In the genomic region with DNA sequence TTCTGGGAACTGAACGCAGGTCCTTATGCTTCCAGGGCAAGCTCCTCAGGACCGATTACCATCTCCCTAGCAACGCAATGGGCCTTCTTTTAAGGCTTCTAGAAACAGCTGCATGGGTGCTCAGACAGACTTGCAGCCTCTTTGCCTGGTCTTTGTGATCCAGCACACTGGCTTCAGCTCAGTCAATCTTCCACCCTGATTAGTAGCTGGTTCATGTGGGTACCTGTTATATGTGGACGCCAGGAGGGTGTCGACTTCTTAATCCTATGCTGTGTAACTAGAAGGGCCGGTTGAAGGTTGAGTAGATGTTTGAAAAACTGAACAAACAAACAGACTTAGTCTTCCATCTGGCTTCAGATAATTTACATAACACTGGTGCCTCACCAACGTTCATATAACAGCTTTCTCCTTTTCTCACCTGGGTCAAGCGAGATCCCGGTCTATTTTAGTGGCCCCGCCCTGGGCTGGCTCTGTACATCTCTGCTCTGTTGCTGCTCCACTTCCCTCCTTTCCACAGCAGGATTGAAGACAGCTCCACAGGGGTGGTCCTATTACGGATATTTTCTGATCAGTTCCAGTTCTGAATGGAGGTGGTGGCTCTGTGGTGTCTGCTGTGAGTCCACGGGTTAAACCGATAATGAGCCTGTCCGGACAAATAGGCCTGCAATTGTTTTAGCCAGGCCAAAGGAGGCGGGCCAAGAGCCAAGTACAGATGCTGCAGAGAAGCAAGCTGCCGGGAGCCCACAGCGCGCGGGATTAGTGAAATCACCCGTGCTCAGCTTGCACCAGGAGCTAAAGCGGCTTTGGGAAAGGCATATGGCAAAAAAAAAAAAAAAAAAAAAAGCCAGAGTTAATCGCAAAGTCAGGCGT, we compare ENCODE assay signal across 7 mouse cellular contexts.
DNase-seq lines count a peak whose midpoint lies in the region; ATAC-seq and TF ChIP-seq lines count a peak whose summit lies in the region.

No protein-coding gene starts in this region.

- H3K4me1 ChIP-seq in ES-Bruce4 (ENCODE audit: control insufficient read depth, insufficient read depth, low read length), result no peaks in the 10 kb centered on the region
- H3K4me1 ChIP-seq in embryonic facial prominence, embryonic 11.5 days (ENCODE audit: control insufficient read depth, insufficient read depth, low read length), result peaks cover 4% of the 10 kb centered on the region
- peaks cover 38% of the 10 kb centered on the region for H3K4me1 ChIP-seq in limb, embryonic 12.5 days (replicated peaks)

- H3K27ac ChIP-seq in ES-Bruce4 (ENCODE audit: insufficient read depth, low read length), result no peak overlapping the region
- H3K27ac ChIP-seq in embryonic facial prominence, embryonic 11.5 days (replicated peaks; ENCODE audit: low read depth, low read length), result no peak overlapping the region
- peak overlapping the region; percentile 84 for H3K27ac ChIP-seq in limb, embryonic 12.5 days

- TF ChIP-seq EP300 in ES-Bruce4 (IDR thresholded peaks at IDR 0.05; ENCODE audit: insufficient read depth, low read depth, low read length), result no peak

- no peaks in the 10 kb centered on the region for H3K36me3 ChIP-seq in ES-Bruce4 (ENCODE audit: control insufficient read depth, insufficient read depth, low read length, poor library complexity, severe bottlenecking)
- no peaks in the 10 kb centered on the region for H3K36me3 ChIP-seq in embryonic facial prominence, embryonic 11.5 days (replicated peaks; ENCODE audit: control insufficient read depth, insufficient read depth, low read depth, low read length)
- no peaks in the 10 kb centered on the region for H3K36me3 ChIP-seq in limb, embryonic 12.5 days

- H3K4me2 ChIP-seq in embryonic facial prominence, embryonic 11.5 days (ENCODE audit: low read depth, low read length), result no peak overlapping the region
- peak overlapping the region; percentile 49 for H3K4me2 ChIP-seq in limb, embryonic 12.5 days

- WGBS in embryonic facial prominence, embryonic 11.5 days, result 43% methylated on average over 23 of the region's 23 CpGs
- WGBS in limb, embryonic 12.5 days, result 41% methylated on average over 23 of the region's 23 CpGs

- H3K9ac ChIP-seq in ES-Bruce4 (ENCODE audit: low read depth, poor library complexity, severe bottlenecking), result no peak overlapping the region
- no peak overlapping the region for H3K9ac ChIP-seq in embryonic facial prominence, embryonic 11.5 days (replicated peaks; ENCODE audit: low read length)
- H3K9ac ChIP-seq in limb, embryonic 12.5 days (replicated peaks), result no peak overlapping the region

- no peak for TF ChIP-seq POLR2A in ES-Bruce4 (IDR thresholded peaks at IDR 0.05; ENCODE audit: insufficient read depth, low read length)

- DNase-seq in MN1 (ENCODE audit: low spot score), result peak; percentile 82
- peak; percentile 58 for DNase-seq in embryonic facial prominence, embryonic 11.5 days (ENCODE audit: low spot score)
- DNase-seq in heart, postnatal 4 days, result peak; percentile 32
- peak; percentile 29 to 43 for DNase-seq in right cerebral cortex, postnatal 36 days (ENCODE audit: low spot score in 2 of 2)

- H3K27me3 ChIP-seq in ES-Bruce4 (ENCODE audit: control insufficient read depth, insufficient read depth, low read length, poor library complexity, severe bottlenecking), result 0 out of 2 replicates have a peak, but pooled peaks cover 2% of the 10 kb centered on the region
- H3K27me3 ChIP-seq in embryonic facial prominence, embryonic 11.5 days (ENCODE audit: control insufficient read depth, insufficient read depth, low read length), result no peaks in the 10 kb centered on the region
- H3K27me3 ChIP-seq in limb, embryonic 12.5 days, result 0 out of 2 replicates have a peak, but pooled peaks cover 3% of the 10 kb centered on the region

- no peaks in the 10 kb centered on the region for H3K9me3 ChIP-seq in ES-Bruce4 (replicated peaks; ENCODE audit: control insufficient read depth, insufficient read depth, low read length, poor library complexity, severe bottlenecking)
- no peaks in the 10 kb centered on the region for H3K9me3 ChIP-seq in embryonic facial prominence, embryonic 11.5 days (replicated peaks; ENCODE audit: control insufficient read depth, low read length)
- H3K9me3 ChIP-seq in limb, embryonic 12.5 days, result no peaks in the 10 kb centered on the region

- 0 out of 2 replicates have a peak, but pooled peaks have one; percentile 31 for ATAC-seq in embryonic facial prominence, embryonic 11.5 days (replicated peaks; ENCODE audit: insufficient number of reproducible peaks, low FRiP score, low TSS enrichment, low read depth)
- peak; percentile 66; the same call in 1 of the 2 replicates for ATAC-seq in limb, embryonic 12.5 days (ENCODE audit: insufficient number of reproducible peaks, insufficient read depth, low FRiP score, low TSS enrichment, low read depth)
- ATAC-seq in granulocyte monocyte progenitor cell, adult 5-6 weeks (replicated peaks; ENCODE audit: poor library complexity, severe bottlenecking), result no peak

- no peak for TF ChIP-seq CTCF in ES-Bruce4 (IDR thresholded peaks at IDR 0.05; ENCODE audit: low read depth, low read length)

- peak overlapping the region; percentile 19 for H3K4me3 ChIP-seq in ES-Bruce4 (ENCODE audit: low read depth, low read length)
- H3K4me3 ChIP-seq in embryonic facial prominence, embryonic 11.5 days (ENCODE audit: low read depth, low read length), result no peak overlapping the region
- H3K4me3 ChIP-seq in limb, embryonic 12.5 days (replicated peaks), result no peak overlapping the region

Comparison
In these comparisons a context has a peak if more than half of its experiments do, and no peak if none do; other contexts are left out.
1. DNase-seq: peak in every context shown above with its lines; median percentile 82 in MN1; 58 in embryonic facial prominence, embryonic 11.5 days; 36 in right cerebral cortex, postnatal 36 days; 32 in heart, postnatal 4 days.